Mouse (Mus musculus) small intestine, adult 2 months (tissue): ENCODE results near the gene Cage1. TPM values are rescaled to one million over a fixed set of nuclear protein-coding genes. Genes with fewer than 3 reads are reported as not detected.

Experiments used
- H3K27ac ChIP-seq: fragments of 200-500 bp; 2 replicates; pipeline ENCODE4 v1.5.1; 2012; ENCODE audit warnings: low read depth, low read length, control low read depth, inconsistent platforms; ENCODE audit not compliant: insufficient read depth
- H3K27me3 ChIP-seq: fragments of 200-500 bp; 2 replicates; pipeline ENCODE4 v1.6.1; 2012; ENCODE audit warnings: mild to moderate bottlenecking, moderate library complexity, low read length, inconsistent platforms; ENCODE audit not compliant: control insufficient read depth, insufficient read depth
- H3K36me3 ChIP-seq: fragments of 200-500 bp; 2 replicates; pipeline ENCODE4 v1.6.1; 2012; ENCODE audit warnings: mild to moderate bottlenecking, low read length, control low read depth, inconsistent platforms; ENCODE audit not compliant: control insufficient read depth, insufficient read depth
- H3K4me1 ChIP-seq: fragments of 200-500 bp; 2 replicates; pipeline ENCODE4 v1.6.1; 2012; ENCODE audit warnings: low read length, inconsistent platforms, mixed read lengths; ENCODE audit not compliant: control insufficient read depth, insufficient read depth, insufficient read length
- H3K4me3 ChIP-seq: fragments of 200-500 bp; 2 replicates; pipeline ENCODE4 v1.5.1; 2012; ENCODE audit warnings: low read depth, mild to moderate bottlenecking, control low read depth, inconsistent platforms, low read length, moderate library complexity
- CTCF ChIP-seq: fragments of 200-500 bp; IDR thresholded peaks from 2 replicates; pipeline ENCODE4 v1.5.1; 2012; ENCODE audit warnings: low read depth, mild to moderate bottlenecking, control low read depth, inconsistent platforms, low read length, moderate library complexity, mixed read lengths; ENCODE audit not compliant: insufficient replicate concordance, insufficient read length; ENCODE audit errors: extremely low read depth
- POLR2A ChIP-seq: fragments of 200-500 bp; IDR thresholded peaks from 2 replicates; pipeline ENCODE4 v1.6.1; 2012; ENCODE audit warnings: low read depth, mild to moderate bottlenecking, control low read depth, inconsistent platforms, low read length, moderate library complexity
- WGBS: fragments of 180-500 bp; shearing (Covaris S2); methylation state at CpG from one replicate; pipeline ENCODE4 v1.1.7; 2018; 5-methylcytosine and 5-hydroxymethylcytosine counted together
- polyA plus RNA-seq: library from polyadenylated mRNA; depleted of rRNA; stranded (reverse); fragments of >200 nt; gene quantifications from 2 replicates; pipeline ENCODE4 v1.2.3, GENCODE M21; 2012

The Cage1 gene
- polyA plus RNA-seq, 1 experiment, result 0.04 TPM

- Histone ChIP-seq H3K27ac (0 out of 2 replicates have a peak overlapping the region, but pooled peaks have one; percentile 16), H3K27me3 (no peaks in the 10 kb centered on the region), H3K36me3 (no peaks in the 10 kb centered on the region), H3K4me3 (no peak overlapping the region), H3K4me1 (peaks cover 3% of the 10 kb centered on the region; the same call in 1 of the 2 replicates)
- no peak for TF ChIP-seq CTCF
- no peak for TF ChIP-seq POLR2A
- WGBS, result 76% methylated on average over 5 of the region's 5 CpGs
These were observed 27.0 kb downstream of the Cage1 start for GRCm38 (mm10) chr13:38009721-38010408.

GRCm38 (mm10) chr13:38007972-38008371, 28.9 kb downstream of the Cage1 start:
- Histone ChIP-seq H3K36me3 (no peaks in the 10 kb centered on the region), H3K27ac (no peak overlapping the region), H3K4me3 (no peak overlapping the region), H3K27me3 (no peaks in the 10 kb centered on the region), H3K4me1 (peaks cover 3% of the 10 kb centered on the region; the same call in 1 of the 2 replicates)
- TF ChIP-seq POLR2A (no peak), CTCF (no peak)
- 93% methylated on average over 2 of the region's 2 CpGs for WGBS

GRCm38 (mm10) chr13:38002461-38002860, 34.4 kb downstream of the Cage1 start:
- Histone ChIP-seq H3K4me1 (no peaks in the 10 kb centered on the region), H3K4me3 (no peak overlapping the region), H3K36me3 (no peaks in the 10 kb centered on the region), H3K27ac (no peak overlapping the region), H3K27me3 (no peaks in the 10 kb centered on the region)
- TF ChIP-seq POLR2A (no peak), CTCF (peak; percentile 14; the same call in 1 of the 2 replicates)
- 46% methylated on average over 1 of the region's 1 CpGs for WGBS

DNA sequence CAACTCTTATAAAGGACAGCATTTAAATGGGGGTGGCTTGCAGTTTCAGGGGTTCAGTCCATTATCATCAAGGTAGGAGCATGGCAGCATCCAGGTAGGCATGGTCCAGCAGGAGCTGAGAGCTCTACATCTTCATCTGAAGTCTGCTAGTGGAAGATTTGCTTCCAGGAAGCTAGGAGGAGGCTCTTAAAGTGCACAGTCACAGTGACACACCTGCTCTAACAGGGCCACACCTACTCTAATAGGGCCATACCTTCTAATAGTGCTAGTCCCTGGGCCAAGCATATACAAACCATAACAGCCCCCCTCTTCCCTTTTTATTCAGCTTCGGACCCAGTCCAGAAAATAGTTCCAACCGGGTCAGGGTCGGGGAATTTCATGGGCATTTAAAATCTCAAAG, 37.2 kb downstream of the Cage1 start:
- H3K36me3 ChIP-seq, result no peaks in the 10 kb centered on the region
- H3K4me3 ChIP-seq, result no peak overlapping the region
- WGBS, result 65% methylated on average over 3 of the region's 3 CpGs
- no peak overlapping the region for H3K27ac ChIP-seq
- no peaks in the 10 kb centered on the region for H3K27me3 ChIP-seq
- no peaks in the 10 kb centered on the region for H3K4me1 ChIP-seq
- no peak for TF ChIP-seq CTCF

DNA sequence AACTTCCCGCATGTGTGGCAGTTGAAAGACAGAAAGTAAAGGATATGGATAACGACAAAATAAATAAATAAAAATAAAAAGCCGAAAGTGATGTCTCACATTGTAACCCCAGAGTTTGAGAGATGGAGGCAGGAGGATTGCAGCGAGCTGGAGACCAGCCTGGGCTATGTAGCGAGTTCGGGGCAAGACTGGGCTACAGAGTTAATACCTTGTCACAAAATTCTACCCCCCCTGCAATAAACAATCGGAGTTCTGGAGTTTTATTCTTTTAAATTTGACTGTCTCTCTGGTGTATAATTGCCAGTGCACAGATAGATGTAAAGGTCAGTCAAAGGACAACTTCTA, 42.5 kb downstream of the Cage1 start:
- H3K27me3 ChIP-seq, result no peaks in the 10 kb centered on the region
- 8% methylated on average over 7 of the region's 7 CpGs for WGBS
- H3K4me1 ChIP-seq, result no peaks in the 10 kb centered on the region
- no peak for TF ChIP-seq POLR2A
- peak overlapping the region; percentile 90 for H3K4me3 ChIP-seq
- H3K36me3 ChIP-seq, result peaks cover 14% of the 10 kb centered on the region
- no peak overlapping the region for H3K27ac ChIP-seq

DNA sequence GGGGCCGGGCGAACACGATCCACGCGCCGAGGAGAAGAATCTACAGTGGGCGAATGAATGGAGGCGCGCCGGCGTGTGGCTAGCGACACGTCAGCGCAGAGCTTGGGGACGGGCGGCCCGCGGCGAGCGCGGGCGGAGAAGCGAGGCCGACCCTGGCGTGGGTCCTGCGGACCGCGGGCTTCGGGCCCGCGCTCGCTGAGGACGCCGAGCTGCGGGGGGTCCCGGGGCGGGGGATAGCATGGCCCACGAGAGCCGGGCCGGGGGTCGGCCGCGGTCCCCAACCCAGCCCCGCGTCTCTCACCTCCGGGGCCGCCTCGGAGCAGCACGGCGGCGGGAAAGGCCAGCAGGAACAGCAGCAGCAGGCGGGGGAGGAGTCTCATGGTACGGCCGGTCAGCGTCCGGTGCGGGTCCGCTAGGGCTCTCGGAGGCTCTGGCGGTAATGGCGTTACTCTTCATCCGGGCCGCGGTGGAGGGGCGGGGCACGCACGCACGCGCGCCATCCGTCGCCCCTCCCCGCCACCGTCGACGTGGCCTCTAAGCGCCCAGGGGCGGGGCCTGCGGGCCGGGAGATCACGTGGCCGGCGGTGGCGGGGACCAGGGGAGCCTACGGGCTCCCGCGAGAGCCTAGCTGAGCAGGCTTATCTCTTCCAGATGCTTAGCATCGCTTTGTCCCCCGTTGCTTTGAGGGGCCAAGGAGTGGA, 43.0 kb downstream of the Cage1 start, which contains the start of gene Ssr1:
Gene Ssr1, minus strand, starts transcription at position 514 of the 701 bp plus-strand sequence.
- WGBS, result 1% methylated on average over 87 of the region's 89 CpGs

DNA sequence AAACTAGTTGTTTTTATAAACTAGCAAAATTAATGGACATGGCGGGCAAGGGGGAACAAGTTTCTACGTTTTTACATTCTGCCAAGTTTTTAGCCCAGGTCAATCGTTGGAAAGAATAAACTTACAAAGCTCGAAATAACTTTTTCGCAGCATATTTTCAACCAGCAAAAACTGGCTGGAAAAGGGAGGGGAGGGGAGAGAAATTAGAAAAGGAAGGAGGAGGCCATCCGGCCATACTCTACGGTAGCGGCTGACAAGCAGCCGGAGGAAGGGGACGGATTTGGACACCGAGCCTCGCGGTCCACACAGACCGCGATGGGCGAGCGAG, 43.5 kb downstream of the Cage1 start:
- Histone ChIP-seq H3K27me3 (no peaks in the 10 kb centered on the region), H3K4me1 (no peaks in the 10 kb centered on the region), H3K36me3 (peaks cover 23% of the 10 kb centered on the region), H3K27ac (peak overlapping the region; percentile 41; the same call in 1 of the 2 replicates), H3K4me3 (peak overlapping the region; percentile 90)
- under 1% methylated on average over 17 of the region's 17 CpGs for WGBS
- TF ChIP-seq CTCF (no peak), POLR2A (no peak)

More for the DNA sequence above, 43.0 kb downstream of the Cage1 start, which contains the start of gene Ssr1:
- no peaks in the 10 kb centered on the region for H3K27me3 ChIP-seq
- TF ChIP-seq POLR2A (peak; percentile 80), CTCF (no peak)
- H3K4me1 ChIP-seq, result no peaks in the 10 kb centered on the region
- H3K27ac ChIP-seq, result peak within 1 kb of the TSS; percentile 41
- H3K36me3 ChIP-seq, result peaks cover 18% of the 10 kb centered on the region
- H3K4me3 ChIP-seq, result peak within 1 kb of the TSS; percentile 90
